Mouse (Mus musculus) ES-E14 (cell line): ENCODE measurements around the gene Fndc3b. TPM values are rescaled to one million over a fixed set of nuclear protein-coding genes. Genes with fewer than 3 reads are reported as not detected.

Source experiments
- DNase-seq: peaks from one replicate; pipeline ENCODE4 v3.0.0-alpha.2; 2013; ENCODE audit warnings: low read depth, low spot score
- H3K27ac ChIP-seq: 2 replicates; pipeline ENCODE4 v1.5.1; 2012; ENCODE audit warnings: low read depth, mild to moderate bottlenecking, low read length, moderate library complexity, mixed read lengths; ENCODE audit not compliant: poor library complexity, insufficient read depth, severe bottlenecking
- H3K36me3 ChIP-seq: 2 replicates; pipeline ENCODE4 v1.6.1; 2012; ENCODE audit warnings: mild to moderate bottlenecking, low read length, moderate library complexity, mixed read lengths; ENCODE audit not compliant: control insufficient read depth, poor library complexity, insufficient read depth, severe bottlenecking
- H3K4me1 ChIP-seq, 2 experiments: fragments of 150-350 bp in 1 of 2; sonication (generic) in 1 of 2; 2 replicates each; pipeline ENCODE4 v1.6.1; 2012; ENCODE audit warnings: low read length in 2 of 2, mild to moderate bottlenecking in 1 of 2, mixed read lengths in 1 of 2; ENCODE audit not compliant: control insufficient read depth in 2 of 2, insufficient read depth in 2 of 2, poor library complexity in 1 of 2
- H3K4me3 ChIP-seq, 2 experiments: fragments of 150-350 bp in 1 of 2; sonication (generic) in 1 of 2; 2 replicates each; pipeline ENCODE4 v1.5.1; 2012; ENCODE audit warnings: low read length in 2 of 2, low read depth in 1 of 2, mild to moderate bottlenecking in 1 of 2, mixed read lengths in 1 of 2; ENCODE audit not compliant: insufficient read depth in 1 of 2, poor library complexity in 1 of 2, severe bottlenecking in 1 of 2
- H3K9ac ChIP-seq: 2 replicates; pipeline ENCODE4 v1.6.1; 2012; ENCODE audit warnings: low read depth, mild to moderate bottlenecking, low read length, mixed read lengths; ENCODE audit not compliant: poor library complexity, insufficient read depth, severe bottlenecking
- H3K9me3 ChIP-seq: fragments of 150-350 bp; sonication (generic); 2 replicates; pipeline ENCODE4 v1.6.1; 2012; ENCODE audit warnings: low read depth, mild to moderate bottlenecking, low read length; ENCODE audit not compliant: control insufficient read depth, insufficient read depth
- CHD2 ChIP-seq: IDR thresholded peaks from 2 replicates; pipeline ENCODE4 v1.6.1; 2014; ENCODE audit warnings: mild to moderate bottlenecking, low read depth, low read length, inconsistent platforms
- HCFC1 ChIP-seq: IDR thresholded peaks from 2 replicates; pipeline ENCODE4 v1.6.1; 2012; ENCODE audit warnings: low read length, inconsistent platforms, borderline replicate concordance; ENCODE audit not compliant: insufficient read depth
- MAFK ChIP-seq: IDR thresholded peaks from 2 replicates; pipeline ENCODE4 v1.6.1; 2014; ENCODE audit warnings: mild to moderate bottlenecking, low read depth, low read length, inconsistent platforms; ENCODE audit not compliant: insufficient read depth
- ZC3H11A ChIP-seq: IDR thresholded peaks from 2 replicates; pipeline ENCODE4 v1.6.1; 2012; ENCODE audit warnings: low read depth, mild to moderate bottlenecking, inconsistent platforms, low read length, borderline replicate concordance
- ZNF384 ChIP-seq: IDR thresholded peaks from 2 replicates; pipeline ENCODE4 v1.6.1; 2012; ENCODE audit warnings: low read depth, low read length, inconsistent platforms
- in situ Hi-C, 2 experiments: fragments of 600-800 bp; cut with MboI; formaldehyde crosslinking; loops; one replicate each; pipeline ENCODE4 v1.15.1; 2025; ENCODE audit warnings: low sequenced_read_pairs in 2 of 2, inconsistent platforms in 1 of 2; ENCODE audit not compliant: unreplicated experiment in 2 of 2
- total RNA-seq: library from RNA; depleted of rRNA; stranded (reverse); fragments of 300-350 nt; gene quantifications from 2 replicates; pipeline ENCODE4 v1.2.3, GENCODE M21; 2012

Fndc3b gene
- total RNA-seq, 1 experiment, result 16.6 TPM

GRCm38 (mm10) chr3:27691486-27692160 lies 19.5 kb downstream of the Fndc3b start:
- H3K27ac ChIP-seq, result no peak overlapping the region
- in situ Hi-C loops, result no loop called here
- H3K4me3 ChIP-seq, result no peak overlapping the region
- TF ChIP-seq CHD2 (no peak), MAFK (no peak), HCFC1 (no peak), ZC3H11A (no peak), ZNF384 (no peak)
- no peak overlapping the region for H3K9ac ChIP-seq
- no peaks in the 10 kb centered on the region for H3K9me3 ChIP-seq
- no peak for DNase-seq
- H3K36me3 ChIP-seq, result no peaks in the 10 kb centered on the region
- H3K4me1 ChIP-seq, result peaks cover 0 to 14% of the 10 kb centered on the region in 2 experiments; a peak in 2 of 4 replicates

DNA sequence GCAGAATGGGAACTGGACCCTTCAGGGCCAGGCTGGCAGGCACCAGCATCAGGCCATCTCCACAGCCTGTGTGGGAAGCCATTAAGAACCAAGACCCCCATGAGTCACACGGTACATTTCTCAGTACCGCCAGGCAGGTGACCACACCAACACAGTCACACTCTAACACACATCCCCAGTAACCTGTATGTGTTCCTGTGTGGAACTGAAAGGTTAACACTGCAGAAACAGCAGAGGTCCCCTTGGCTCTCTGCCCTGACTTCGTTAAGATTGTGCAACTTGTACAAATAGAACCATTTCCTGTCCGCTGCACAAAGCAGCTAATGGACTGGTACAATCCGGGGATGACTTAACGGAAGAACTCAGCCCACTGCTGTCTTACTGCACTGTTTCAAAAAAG lies 21.1 kb downstream of the Fndc3b start:
- DNase-seq, result no peak
- Histone ChIP-seq H3K9ac (no peak overlapping the region), H3K27ac (no peak overlapping the region), H3K4me3 (no peak overlapping the region), H3K36me3 (no peaks in the 10 kb centered on the region), H3K4me1 (peaks cover 0 to 11% of the 10 kb centered on the region in 2 experiments; a peak in 2 of 4 replicates), H3K9me3 (no peaks in the 10 kb centered on the region)
- in situ Hi-C loops, result no loop called here
- no peak for TF ChIP-seq HCFC1
- no peak for TF ChIP-seq MAFK
- TF ChIP-seq CHD2, result no peak
- TF ChIP-seq ZNF384, result no peak
- TF ChIP-seq ZC3H11A, result no peak

DNA sequence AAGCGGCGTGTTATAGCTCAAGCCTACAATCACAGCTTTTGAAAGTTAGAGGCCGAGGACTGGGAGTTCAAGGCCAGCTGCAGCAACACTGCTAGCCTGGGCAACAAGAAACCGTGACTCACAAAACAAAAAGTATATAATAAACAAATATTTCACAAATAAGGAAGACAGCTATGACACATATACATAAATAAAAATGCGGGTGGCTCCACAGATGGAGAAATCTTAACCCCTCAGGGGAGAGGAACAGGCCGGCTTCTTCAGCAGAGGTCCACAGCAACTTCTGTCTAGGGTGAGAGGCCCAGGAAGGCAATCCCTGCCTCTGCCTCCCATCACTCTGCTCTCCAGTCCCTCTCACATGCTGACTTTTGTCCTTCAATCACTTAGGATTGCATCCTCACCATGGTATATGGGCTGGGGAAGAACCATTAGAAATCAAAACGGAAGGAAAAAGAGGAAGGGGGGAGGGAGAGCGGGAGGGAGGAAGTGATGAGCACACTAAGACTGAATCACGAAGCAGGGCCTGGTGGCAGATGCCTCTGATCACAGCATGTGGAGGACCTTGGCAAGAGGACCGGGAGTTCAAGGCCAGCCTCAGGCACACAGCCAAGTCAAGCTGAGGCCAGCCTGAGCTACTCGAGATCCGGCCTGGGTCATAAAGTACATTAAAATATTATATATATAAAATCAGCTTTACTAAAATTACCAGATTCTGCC lies 21.8 kb downstream of the Fndc3b start:
- no peak for TF ChIP-seq CHD2
- no peak for TF ChIP-seq ZC3H11A
- no peak for TF ChIP-seq HCFC1
- no peak for TF ChIP-seq MAFK
- TF ChIP-seq ZNF384, result no peak
- DNase-seq, result no peak
- Histone ChIP-seq H3K27ac (no peak overlapping the region), H3K36me3 (no peaks in the 10 kb centered on the region), H3K9me3 (no peaks in the 10 kb centered on the region), H3K4me1 (peaks cover 0 to 8% of the 10 kb centered on the region in 2 experiments; a peak in 1 of 4 replicates), H3K4me3 (no peak overlapping the region), H3K9ac (no peak overlapping the region)
- in situ Hi-C loops, result no loop called here

GRCm38 (mm10) chr3:27686732-27687491 lies 24.2 kb downstream of the Fndc3b start:
- H3K9me3 ChIP-seq, result no peaks in the 10 kb centered on the region
- H3K36me3 ChIP-seq, result no peaks in the 10 kb centered on the region
- no peak overlapping the region for H3K4me3 ChIP-seq
- no peak for DNase-seq
- H3K4me1 ChIP-seq, result 0 out of 4 replicates have a peak, but pooled peaks cover 0 to 6% of the 10 kb centered on the region in 2 experiments
- in situ Hi-C loops, result no loop called here
- no peak overlapping the region for H3K9ac ChIP-seq
- TF ChIP-seq HCFC1 (no peak), CHD2 (no peak), ZC3H11A (no peak), MAFK (no peak), ZNF384 (no peak)
- H3K27ac ChIP-seq, result no peak overlapping the region
